Mouse (Mus musculus): ENCODE data around the gene Adarb2. TPM values are rescaled to one million over a fixed set of nuclear protein-coding genes. Genes with fewer than 3 reads are reported as not detected.

Adarb2 gene
- polyA plus RNA-seq, 1 experiment from 2014 or later = 25.7 TPM

- Histone ChIP-seq H3K9me3 (no peaks in the 10 kb centered on the region), H3K9ac (no peak overlapping the region), H3K36me3 (no peaks in the 10 kb centered on the region), H3K4me2 (no peak overlapping the region), H3K27ac (replicated peaks) (no peak overlapping the region), H3K4me1 (replicated peaks) (no peaks in the 10 kb centered on the region), H3K27me3 (no peaks in the 10 kb centered on the region), H3K4me3 (no peak overlapping the region)
- 73% methylated on average over 3 of the region's 3 CpGs for WGBS
- no peak for ATAC-seq (ENCODE audit: low FRiP score, low read depth)
Measured at GRCm38 (mm10) chr13:8457831-8458230, 255.2 kb downstream of the Adarb2 start.

GRCm38 (mm10) chr13:8467591-8468366 lies 265.1 kb downstream of the Adarb2 start:
- WGBS = 65% methylated on average over 12 of the region's 12 CpGs
- Histone ChIP-seq H3K9ac (no peak overlapping the region), H3K9me3 (no peaks in the 10 kb centered on the region), H3K36me3 (no peaks in the 10 kb centered on the region), H3K4me3 (no peak overlapping the region), H3K4me1 (replicated peaks) (0 out of 2 replicates have a peak, but pooled peaks cover 3% of the 10 kb centered on the region), H3K27ac (replicated peaks) (no peak overlapping the region; the same call in 1 of the 2 replicates), H3K4me2 (0 out of 2 replicates have a peak overlapping the region, but pooled peaks have one; percentile 16), H3K27me3 (no peaks in the 10 kb centered on the region)
- ATAC-seq (ENCODE audit: low FRiP score, low read depth) = no peak

- ATAC-seq (ENCODE audit: low FRiP score, low read depth) = peak; percentile 73
- H3K36me3 ChIP-seq = no peaks in the 10 kb centered on the region
- 63% methylated on average over 3 of the region's 3 CpGs for WGBS
- H3K9me3 ChIP-seq = no peaks in the 10 kb centered on the region
- H3K4me3 ChIP-seq = no peak overlapping the region
- H3K4me1 ChIP-seq (replicated peaks) = no peaks in the 10 kb centered on the region; the same call in 1 of the 2 replicates
- H3K27ac ChIP-seq (replicated peaks) = no peak overlapping the region
- no peak overlapping the region for H3K4me2 ChIP-seq
- H3K9ac ChIP-seq = no peak overlapping the region
- no peaks in the 10 kb centered on the region for H3K27me3 ChIP-seq
Measured at GRCm38 (mm10) chr13:8476237-8476636, 273.6 kb downstream of the Adarb2 start.

GRCm38 (mm10) chr13:8478731-8479130 lies 276.1 kb downstream of the Adarb2 start:
- 87% methylated on average over 1 of the region's 1 CpGs for WGBS
- no peak for ATAC-seq (ENCODE audit: low FRiP score, low read depth)
- H3K27ac ChIP-seq (replicated peaks) = no peak overlapping the region

GRCm38 (mm10) chr13:8479970-8480369 lies 277.3 kb downstream of the Adarb2 start:
- Histone ChIP-seq H3K9me3 (no peaks in the 10 kb centered on the region), H3K27me3 (no peaks in the 10 kb centered on the region), H3K4me3 (no peak overlapping the region), H3K4me2 (no peak overlapping the region), H3K36me3 (no peaks in the 10 kb centered on the region), H3K9ac (no peak overlapping the region), H3K4me1 (replicated peaks) (peaks cover 5% of the 10 kb centered on the region; the same call in 1 of the 2 replicates), H3K27ac (replicated peaks) (no peak overlapping the region)
- ATAC-seq (ENCODE audit: low FRiP score, low read depth) = no peak

More at GRCm38 (mm10) chr13:8478731-8479130, 276.1 kb downstream of the Adarb2 start:
- H3K9me3 ChIP-seq = no peaks in the 10 kb centered on the region
- no peak overlapping the region for H3K4me3 ChIP-seq
- H3K9ac ChIP-seq = no peak overlapping the region
- H3K27me3 ChIP-seq = no peaks in the 10 kb centered on the region
- no peaks in the 10 kb centered on the region for H3K36me3 ChIP-seq
- H3K4me2 ChIP-seq = no peak overlapping the region
- H3K4me1 ChIP-seq (replicated peaks) = no peaks in the 10 kb centered on the region; the same call in 1 of the 2 replicates

GRCm38 (mm10) chr13:8481347-8481746 lies 278.7 kb downstream of the Adarb2 start:
- H3K36me3 ChIP-seq = no peaks in the 10 kb centered on the region
- ATAC-seq (ENCODE audit: low FRiP score, low read depth) = no peak
- WGBS = 52% methylated on average over 3 of the region's 3 CpGs
- no peaks in the 10 kb centered on the region for H3K9me3 ChIP-seq
- H3K4me3 ChIP-seq = no peak overlapping the region
- H3K4me1 ChIP-seq (replicated peaks) = peaks cover 5% of the 10 kb centered on the region; the same call in 1 of the 2 replicates
- H3K27me3 ChIP-seq = no peaks in the 10 kb centered on the region
- no peak overlapping the region for H3K27ac ChIP-seq (replicated peaks)
- no peak overlapping the region for H3K4me2 ChIP-seq
- H3K9ac ChIP-seq = no peak overlapping the region

- no peak overlapping the region for H3K9ac ChIP-seq
- no peaks in the 10 kb centered on the region for H3K9me3 ChIP-seq
- no peaks in the 10 kb centered on the region for H3K27me3 ChIP-seq
- H3K4me2 ChIP-seq = no peak overlapping the region
- H3K4me1 ChIP-seq (replicated peaks) = peaks cover 10% of the 10 kb centered on the region; the same call in 1 of the 2 replicates
- H3K4me3 ChIP-seq = no peak overlapping the region
- 45% methylated on average over 4 of the region's 4 CpGs for whole genome bisulfite sequencing
- peak; percentile 81 for ATAC-seq (ENCODE audit: low FRiP score, low read depth)
- no peaks in the 10 kb centered on the region for H3K36me3 ChIP-seq
- peak overlapping the region; percentile 45; the same call in 1 of the 2 replicates for H3K27ac ChIP-seq (replicated peaks)
Measured at GRCm38 (mm10) chr13:8484592-8485272, 282.1 kb downstream of the Adarb2 start.

- Histone ChIP-seq H3K4me2 (no peak overlapping the region), H3K36me3 (no peaks in the 10 kb centered on the region), H3K9me3 (no peaks in the 10 kb centered on the region), H3K4me3 (no peak overlapping the region), H3K27ac (replicated peaks) (no peak overlapping the region), H3K27me3 (no peaks in the 10 kb centered on the region), H3K9ac (no peak overlapping the region), H3K4me1 (replicated peaks) (peaks cover 10% of the 10 kb centered on the region; the same call in 1 of the 2 replicates)
- no peak for ATAC-seq (ENCODE audit: low FRiP score, low read depth)
- WGBS = 61% methylated on average over 5 of the region's 5 CpGs
Measured at GRCm38 (mm10) chr13:8487756-8488434, 285.2 kb downstream of the Adarb2 start.

GRCm38 (mm10) chr13:8493363-8493762 lies 290.7 kb downstream of the Adarb2 start:
- Histone ChIP-seq H3K9ac (no peak overlapping the region), H3K4me2 (no peak overlapping the region), H3K4me3 (no peak overlapping the region), H3K27ac (replicated peaks) (no peak overlapping the region), H3K27me3 (no peaks in the 10 kb centered on the region), H3K36me3 (no peaks in the 10 kb centered on the region), H3K9me3 (no peaks in the 10 kb centered on the region), H3K4me1 (replicated peaks) (no peaks in the 10 kb centered on the region)
- 84% methylated on average over 5 of the region's 5 CpGs for WGBS
- no peak for ATAC-seq (ENCODE audit: low FRiP score, low read depth)

GRCm38 (mm10) chr13:8499551-8499950 lies 296.9 kb downstream of the Adarb2 start:
- Histone ChIP-seq H3K4me1 (replicated peaks) (no peaks in the 10 kb centered on the region), H3K9me3 (no peaks in the 10 kb centered on the region), H3K27ac (replicated peaks) (no peak overlapping the region), H3K36me3 (no peaks in the 10 kb centered on the region), H3K27me3 (no peaks in the 10 kb centered on the region), H3K4me2 (no peak overlapping the region), H3K4me3 (no peak overlapping the region), H3K9ac (no peak overlapping the region)
- WGBS = 38% methylated on average over 5 of the region's 5 CpGs
- ATAC-seq (ENCODE audit: low FRiP score, low read depth) = no peak

GRCm38 (mm10) chr13:8511069-8511817 lies 308.6 kb downstream of the Adarb2 start:
- H3K4me2 ChIP-seq = no peak overlapping the region
- H3K36me3 ChIP-seq = no peaks in the 10 kb centered on the region
- H3K4me3 ChIP-seq = no peak overlapping the region
- no peak for ATAC-seq (ENCODE audit: low FRiP score, low read depth)
- no peaks in the 10 kb centered on the region for H3K9me3 ChIP-seq
- 74% methylated on average over 7 of the region's 7 CpGs for WGBS
- H3K27ac ChIP-seq (replicated peaks) = no peak overlapping the region
- H3K27me3 ChIP-seq = no peaks in the 10 kb centered on the region
- H3K4me1 ChIP-seq (replicated peaks) = no peaks in the 10 kb centered on the region
- no peak overlapping the region for H3K9ac ChIP-seq
